Mouse (Mus musculus) small intestine, adult 2 months (tissue): ENCODE results near the gene Sez6l.

Experiments
- CTCF ChIP-seq: fragments of 200-500 bp; IDR thresholded peaks from 2 replicates; pipeline ENCODE4 v1.5.1; 2012; ENCODE audit warnings: low read depth, mild to moderate bottlenecking, control low read depth, inconsistent platforms, low read length, moderate library complexity, mixed read lengths; ENCODE audit not compliant: insufficient replicate concordance, insufficient read length; ENCODE audit errors: extremely low read depth
- POLR2A ChIP-seq: fragments of 200-500 bp; IDR thresholded peaks from 2 replicates; pipeline ENCODE4 v1.6.1; 2012; ENCODE audit warnings: low read depth, mild to moderate bottlenecking, control low read depth, inconsistent platforms, low read length, moderate library complexity

DNA sequence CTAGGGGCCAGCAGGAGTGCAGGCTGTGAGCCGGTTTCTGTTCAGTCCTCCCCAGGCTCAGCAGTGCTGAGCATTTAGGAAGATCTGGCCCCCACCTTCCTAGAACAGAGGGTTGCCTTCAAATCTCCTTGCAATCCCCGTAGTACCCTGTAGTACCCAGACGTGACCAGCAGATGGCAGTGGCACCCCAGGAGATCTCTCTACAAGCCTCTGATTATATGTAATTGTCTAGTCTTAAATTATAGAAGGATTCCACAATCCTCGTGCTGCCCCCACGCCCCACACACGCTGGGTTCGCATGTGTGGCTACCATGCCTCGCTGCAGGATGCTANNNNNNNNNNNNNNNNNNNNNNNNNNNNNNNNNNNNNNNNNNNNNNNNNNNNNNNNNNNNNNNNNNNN lies 144.0 kb downstream of the Sez6l start:
- TF ChIP-seq CTCF (peak; percentile 86; the same call in 1 of the 2 replicates), POLR2A (no peak)
